In genomic region chr5:125093795-125094194, GRCm38 (mm10) we compare ENCODE assay signal across 12 mouse cellular contexts.
DNase-seq lines count a peak whose midpoint lies in the region; ATAC-seq lines count a peak whose summit lies in the region.
"Had no signal": no experiment of that assay in that cellular context is flagged by ENCODE, and none has a peak within 500 bp of the region (broad histone marks: within the 10 kb centered on the region; RNA-seq: fewer than 3 reads in every experiment).

No protein-coding gene starts in this region.

- H3K36me3 ChIP-seq in heart, embryonic 13.5 days = peaks cover 91% of the 10 kb centered on the region
- peaks cover 96% of the 10 kb centered on the region for H3K36me3 ChIP-seq in embryonic facial prominence, embryonic 12.5 days
- peaks cover 65% of the 10 kb centered on the region for H3K36me3 ChIP-seq in hindbrain, embryonic 13.5 days
- peaks cover 15% of the 10 kb centered on the region for H3K36me3 ChIP-seq in midbrain, embryonic 15.5 days (replicated peaks)

- DNase-seq in heart, postnatal 4 days = no peak
- no peak for DNase-seq in gastrocnemius, postnatal 10 days
- DNase-seq in thymus, postnatal 25 days = no peak
- DNase-seq: kidney, adult 2 months; lung, postnatal 4 days had no signal

- ATAC-seq in heart, embryonic 13.5 days (ENCODE audit: extremely low read depth, insufficient number of reproducible peaks, low FRiP score, low TSS enrichment) = no peak
- no peak for ATAC-seq in embryonic facial prominence, embryonic 12.5 days (ENCODE audit: insufficient number of reproducible peaks, insufficient read depth, low FRiP score, low TSS enrichment)
- ATAC-seq in hindbrain, embryonic 13.5 days (ENCODE audit: low FRiP score) = peak; percentile 63
- ATAC-seq in midbrain, embryonic 15.5 days (replicated peaks) = peak; percentile 78
- no peak for ATAC-seq in megakaryocyte, adult 5-6 weeks (ENCODE audit: poor library complexity, severe bottlenecking)
- ATAC-seq: activated CD4-positive, CD25-positive, alpha-beta regulatory T cell, adult 4 months had no signal

- H3K9ac ChIP-seq in heart, embryonic 13.5 days = no peak overlapping the region
- no peak overlapping the region for H3K9ac ChIP-seq in embryonic facial prominence, embryonic 12.5 days
- H3K9ac ChIP-seq in hindbrain, embryonic 13.5 days = peak overlapping the region; percentile 49; the same call in 1 of the 2 replicates
- no peak overlapping the region for H3K9ac ChIP-seq in midbrain, embryonic 15.5 days
- H3K9ac ChIP-seq: limb, embryonic 15.5 days had no signal

- no peak overlapping the region for H3K4me2 ChIP-seq in heart, embryonic 13.5 days
- no peak overlapping the region for H3K4me2 ChIP-seq in embryonic facial prominence, embryonic 12.5 days (replicated peaks)
- no peak overlapping the region for H3K4me2 ChIP-seq in hindbrain, embryonic 13.5 days
- H3K4me2 ChIP-seq in midbrain, embryonic 15.5 days = no peak overlapping the region
- H3K4me2 ChIP-seq: limb, embryonic 15.5 days had no signal

- H3K4me3 ChIP-seq in heart, embryonic 13.5 days = no peak overlapping the region
- H3K4me3 ChIP-seq in embryonic facial prominence, embryonic 12.5 days = no peak overlapping the region
- no peak overlapping the region for H3K4me3 ChIP-seq in hindbrain, embryonic 13.5 days
- H3K4me3 ChIP-seq in midbrain, embryonic 15.5 days = no peak overlapping the region
- H3K4me3 ChIP-seq: limb, embryonic 15.5 days had no signal

- H3K27me3 ChIP-seq in heart, embryonic 13.5 days (replicated peaks) = no peaks in the 10 kb centered on the region
- H3K27me3 ChIP-seq in embryonic facial prominence, embryonic 12.5 days = no peaks in the 10 kb centered on the region
- H3K27me3 ChIP-seq in hindbrain, embryonic 13.5 days = no peaks in the 10 kb centered on the region
- H3K27me3 ChIP-seq in midbrain, embryonic 15.5 days (replicated peaks) = no peaks in the 10 kb centered on the region
- H3K27me3 ChIP-seq: limb, embryonic 15.5 days had no signal

- peaks cover 9% of the 10 kb centered on the region; the same call in 1 of the 2 replicates for H3K9me3 ChIP-seq in heart, embryonic 13.5 days
- peaks cover 10% of the 10 kb centered on the region for H3K9me3 ChIP-seq in embryonic facial prominence, embryonic 12.5 days
- H3K9me3 ChIP-seq in hindbrain, embryonic 13.5 days = peaks cover 3% of the 10 kb centered on the region; the same call in 1 of the 2 replicates
- no peaks in the 10 kb centered on the region for H3K9me3 ChIP-seq in midbrain, embryonic 15.5 days

- H3K27ac ChIP-seq in heart, embryonic 13.5 days (replicated peaks) = 0 out of 2 replicates have a peak overlapping the region, but pooled peaks have one; percentile 36
- 0 out of 2 replicates have a peak overlapping the region, but pooled peaks have one; percentile 6 for H3K27ac ChIP-seq in embryonic facial prominence, embryonic 12.5 days
- peak overlapping the region; percentile 81 for H3K27ac ChIP-seq in hindbrain, embryonic 13.5 days
- H3K27ac ChIP-seq in midbrain, embryonic 15.5 days = peak overlapping the region; percentile 71
- H3K27ac ChIP-seq: limb, embryonic 15.5 days had no signal

- peaks cover 48% of the 10 kb centered on the region for H3K4me1 ChIP-seq in heart, embryonic 13.5 days
- peaks cover 2% of the 10 kb centered on the region; the same call in 1 of the 2 replicates for H3K4me1 ChIP-seq in embryonic facial prominence, embryonic 12.5 days
- peaks cover 50% of the 10 kb centered on the region for H3K4me1 ChIP-seq in hindbrain, embryonic 13.5 days (replicated peaks)
- peaks cover 29% of the 10 kb centered on the region for H3K4me1 ChIP-seq in midbrain, embryonic 15.5 days

- WGBS in heart, embryonic 13.5 days = 24% methylated on average over 5 of the region's 5 CpGs
- WGBS in embryonic facial prominence, embryonic 12.5 days = 43% methylated on average over 5 of the region's 5 CpGs
- WGBS in hindbrain, embryonic 13.5 days = 21% methylated on average over 5 of the region's 5 CpGs
- 21% methylated on average over 5 of the region's 5 CpGs for WGBS in midbrain, embryonic 15.5 days

Comparison
In these comparisons a context has a peak if more than half of its experiments do, and no peak if none do; other contexts are left out.
1. ATAC-seq: peak in hindbrain, embryonic 13.5 days (single experiment) and midbrain, embryonic 15.5 days (single experiment); none in heart, embryonic 13.5 days (single experiment), embryonic facial prominence, embryonic 12.5 days (single experiment) and megakaryocyte, adult 5-6 weeks (single experiment).
2. H3K27ac ChIP-seq: peak in every context shown above with its lines; median percentile 81 in hindbrain, embryonic 13.5 days; 71 in midbrain, embryonic 15.5 days; 36 in heart, embryonic 13.5 days; 6 in embryonic facial prominence, embryonic 12.5 days.